Mouse (Mus musculus) bone marrow macrophage, adult 2 months (primary cell): ENCODE data around the gene Zdhhc19.

ENCODE experiments used
- CTCF ChIP-seq: IDR thresholded peaks from 2 replicates; pipeline ENCODE4 v1.5.1; 2012; ENCODE audit warnings: low read depth, mild to moderate bottlenecking, low read length, moderate library complexity
- POLR2A ChIP-seq: IDR thresholded peaks from 2 replicates; pipeline ENCODE4 v1.6.1; 2012; ENCODE audit warnings: mild to moderate bottlenecking, low read depth, low read length, borderline replicate concordance

DNA sequence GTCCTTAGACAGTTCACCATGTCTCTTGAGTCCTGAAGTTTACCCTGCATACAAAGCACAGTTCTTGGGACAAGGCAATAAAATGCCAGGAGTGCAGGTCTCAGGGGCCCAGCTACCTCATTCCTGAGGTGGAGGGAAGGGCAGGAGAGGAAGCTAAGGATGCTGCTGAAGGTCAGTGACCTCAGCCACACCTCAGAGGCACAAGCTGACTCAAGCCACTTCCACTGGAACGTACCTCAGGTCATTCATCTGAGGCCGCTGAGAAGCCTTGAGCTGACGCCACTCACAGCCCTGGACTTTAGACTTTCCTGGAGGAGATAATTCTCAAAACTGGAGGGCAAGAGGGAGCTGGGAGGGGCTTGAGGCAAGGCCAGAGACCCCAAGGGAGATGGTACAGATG, 7.1 kb upstream of the Zdhhc19 start:
- TF ChIP-seq CTCF (no peak), POLR2A (no peak)
